Mouse (Mus musculus): ENCODE data around the gene Gm10382. TPM values are rescaled to one million over a fixed set of nuclear protein-coding genes. Genes with fewer than 3 reads are reported as not detected.
"Not testable (repeated sequence)": the region's sequence is repeated elsewhere in the genome, so short reads cannot be mapped to it uniquely, and the experiment has no call there.

The Gm10382 gene
- total and polyA plus RNA-seq, 3 experiments, result 0.65 to 0.96 TPM; not detected in 1

DNA sequence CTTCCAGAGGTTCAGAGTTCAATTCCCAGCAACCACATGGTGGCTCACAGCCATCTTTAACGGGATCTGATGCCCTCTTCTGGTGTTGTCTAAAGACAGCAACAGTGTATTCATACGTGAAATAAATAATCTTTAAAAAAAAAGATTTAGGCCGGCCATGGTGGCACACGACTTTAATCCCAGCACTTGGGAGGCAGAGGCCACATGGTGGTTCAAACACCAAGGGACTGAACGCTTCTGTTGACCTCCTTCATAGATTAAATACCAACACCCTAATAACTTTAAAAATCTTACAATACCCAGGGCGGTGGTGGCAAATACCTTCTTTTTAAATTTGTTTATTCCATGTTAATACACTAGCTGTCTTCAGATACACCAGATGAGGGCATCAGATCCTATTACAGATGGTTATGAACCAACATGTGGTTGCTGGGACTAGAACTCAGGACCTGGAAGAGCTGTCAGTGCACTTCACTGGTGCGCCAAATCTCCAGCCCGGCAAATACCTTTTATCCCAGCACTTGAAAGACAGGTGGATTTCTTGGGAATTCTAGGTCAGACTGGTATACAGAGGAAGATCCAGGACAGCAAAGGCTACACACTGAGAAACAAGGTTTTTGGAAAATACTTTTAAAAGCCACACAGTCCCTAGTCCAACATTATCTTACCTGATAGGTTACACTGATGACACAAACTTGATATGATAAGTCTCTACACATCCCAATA is 3.7 kb upstream of the Gm10382 start:
- peak; percentile 0; the same call in 1 of the 2 replicates for TF ChIP-seq MAFK (IDR thresholded peaks at IDR 0.05; ENCODE audit: borderline replicate concordance, low read depth, low read length)
- TF ChIP-seq CTCF (IDR thresholded peaks at IDR 0.05 in 2 of 3, conservative IDR thresholded peaks at IDR 0.05 in 1 of 3; ENCODE audit: control insufficient read depth in 1 of 3, insufficient read depth in 1 of 3, low read depth in 2 of 3, low read length in 3 of 3, poor library complexity in 1 of 3, severe bottlenecking in 1 of 3), result peak in 1 of 3 experiments; percentile 18; a peak in 1 of 6 replicates
- no peak for TF ChIP-seq CHD1 (IDR thresholded peaks at IDR 0.05; ENCODE audit: low read depth, low read length)
- TF ChIP-seq POLR2AphosphoS2 (IDR thresholded peaks at IDR 0.05; ENCODE audit: low read length), result peak; percentile 11; the same call in 1 of the 2 replicates

DNA sequence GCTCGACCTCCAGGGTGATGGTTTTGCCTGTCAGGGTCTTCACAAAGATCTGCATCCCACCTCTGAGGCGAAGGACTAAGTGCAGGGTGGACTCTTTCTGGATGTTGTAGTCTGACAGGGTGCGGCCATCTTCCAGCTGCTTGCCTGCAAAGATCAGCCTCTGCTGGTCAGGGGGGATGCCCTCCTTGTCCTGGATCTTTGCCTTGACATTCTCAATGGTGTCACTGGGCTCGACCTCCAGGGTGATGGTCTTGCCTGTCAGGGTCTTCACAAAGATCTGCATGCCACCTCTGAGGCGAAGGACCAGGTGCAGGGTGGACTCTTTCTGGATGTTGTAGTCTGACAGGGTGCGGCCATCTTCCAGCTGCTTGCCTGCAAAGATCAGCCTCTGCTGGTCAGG is 1.8 kb upstream of the Gm10382 start:
- H3K9me3 ChIP-seq (replicated peaks; ENCODE audit: insufficient read depth, low read length); H3K27ac ChIP-seq (ENCODE audit: control insufficient read depth, low read depth, low read length); H3K9ac ChIP-seq (ENCODE audit: control insufficient read depth, low read depth, low read length, poor library complexity, severe bottlenecking); H3K27me3 ChIP-seq (ENCODE audit: control insufficient read depth in 1 of 2, insufficient read depth in 2 of 2, low read length in 2 of 2); DNase-seq (ENCODE audit: low read depth, low spot score); H3K4me3 ChIP-seq (ENCODE audit: control insufficient read depth in 1 of 2, insufficient read depth in 1 of 2, low read depth in 2 of 2, low read length in 2 of 2): not testable (repeated sequence)
- peaks cover 12 to 22% of the 10 kb centered on the region in 2 experiments for H3K4me1 ChIP-seq (ENCODE audit: control insufficient read depth in 1 of 2, insufficient read depth in 2 of 2, low read length in 2 of 2)
- peaks cover 20% of the 10 kb centered on the region for H3K79me2 ChIP-seq (ENCODE audit: control insufficient read depth, insufficient read depth, low read length, poor library complexity)
- H3K36me3 ChIP-seq (ENCODE audit: control insufficient read depth in 1 of 2, insufficient read depth in 2 of 2, low read length in 2 of 2), result peaks cover 13 to 35% of the 10 kb centered on the region in 2 experiments

More for the DNA sequence above, 3.7 kb upstream of the Gm10382 start:
- H3K27me3 ChIP-seq (ENCODE audit: control insufficient read depth in 1 of 2, insufficient read depth in 2 of 2, low read length in 2 of 2), result no peaks in the 10 kb centered on the region
- H3K4me1 ChIP-seq (ENCODE audit: control insufficient read depth in 1 of 2, insufficient read depth in 2 of 2, low read length in 2 of 2), result peaks cover 5 to 6% of the 10 kb centered on the region in 2 experiments; a peak in 3 of 4 replicates
- H3K9ac ChIP-seq (ENCODE audit: control insufficient read depth, low read depth, low read length, poor library complexity, severe bottlenecking), result no peak overlapping the region
- peaks cover 20% of the 10 kb centered on the region for H3K79me2 ChIP-seq (ENCODE audit: control insufficient read depth, insufficient read depth, low read length, poor library complexity)
- H3K27ac ChIP-seq (ENCODE audit: control insufficient read depth, low read depth, low read length), result no peak overlapping the region
- DNase-seq (ENCODE audit: low read depth, low spot score), result peak; percentile 56
- no peak overlapping the region for H3K4me3 ChIP-seq (ENCODE audit: control insufficient read depth in 1 of 2, insufficient read depth in 1 of 2, low read depth in 2 of 2, low read length in 2 of 2)
- peaks cover 13 to 18% of the 10 kb centered on the region in 2 experiments for H3K36me3 ChIP-seq (ENCODE audit: control insufficient read depth in 1 of 2, insufficient read depth in 2 of 2, low read length in 2 of 2)
- H3K9me3 ChIP-seq (replicated peaks; ENCODE audit: insufficient read depth, low read length), result no peaks in the 10 kb centered on the region

DNA sequence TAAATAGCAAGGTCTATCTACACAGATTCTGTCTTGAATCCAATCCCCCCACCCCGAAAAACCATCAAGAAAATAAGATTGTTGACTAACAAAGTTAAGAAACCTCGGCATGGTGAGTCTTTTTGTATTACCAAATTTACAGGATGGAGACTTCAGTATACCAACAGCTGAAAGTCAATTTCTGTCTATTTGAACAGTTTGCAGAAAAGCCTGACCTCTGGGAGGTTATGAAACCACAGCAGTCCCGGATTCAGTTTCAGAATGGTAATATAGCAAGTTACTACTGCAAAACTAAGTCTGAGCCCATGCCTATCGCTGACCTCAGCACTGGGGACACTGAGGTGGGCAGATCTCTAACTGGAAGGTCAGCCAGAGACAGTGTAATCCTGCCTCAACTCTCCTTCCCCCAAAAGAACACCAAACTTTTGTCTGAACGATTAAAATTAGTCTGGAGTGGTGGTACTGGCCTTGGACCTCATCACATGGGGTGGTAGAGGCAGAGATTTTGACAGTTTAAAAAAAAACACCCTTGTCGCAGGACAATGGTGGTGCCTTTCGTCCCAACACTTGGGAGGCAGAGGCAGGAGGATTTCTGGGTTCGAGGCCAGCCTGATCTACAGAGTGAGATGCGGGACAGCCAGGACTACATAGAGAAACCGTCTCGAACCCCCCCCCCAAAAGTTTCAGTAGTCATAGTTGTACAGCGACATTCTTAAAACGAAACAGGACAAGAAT is 597 bp upstream of the Gm10382 start:
- peak overlapping the region; percentile 88 for H3K9ac ChIP-seq (ENCODE audit: control insufficient read depth, low read depth, low read length, poor library complexity, severe bottlenecking)
- TF ChIP-seq CHD1 (IDR thresholded peaks at IDR 0.05; ENCODE audit: low read depth, low read length), result peak; percentile 25; the same call in 1 of the 2 replicates
- peak; percentile 24; the same call in 1 of the 2 replicates for TF ChIP-seq POLR2AphosphoS5 (IDR thresholded peaks at IDR 0.05; ENCODE audit: borderline replicate concordance, low read depth, low read length)
- no peak for TF ChIP-seq MYC (IDR thresholded peaks at IDR 0.05; ENCODE audit: low read depth, low read length)
- no peak for TF ChIP-seq CHD2 (IDR thresholded peaks at IDR 0.05; ENCODE audit: low read length)
- TF ChIP-seq MAZ (IDR thresholded peaks at IDR 0.05; ENCODE audit: low read depth, low read length), result no peak
- no peak for TF ChIP-seq GABPA (IDR thresholded peaks at IDR 0.05; ENCODE audit: low read depth, low read length)
- no peak; the same call in 1 of the 2 replicates for TF ChIP-seq SIN3A (IDR thresholded peaks at IDR 0.05; ENCODE audit: low read length)
- no peak for TF ChIP-seq USF2 (IDR thresholded peaks at IDR 0.05; ENCODE audit: borderline replicate concordance in 1 of 2, insufficient read depth in 1 of 2, low read depth in 1 of 2, low read length in 2 of 2)
- no peak for TF ChIP-seq JUND (IDR thresholded peaks at IDR 0.05; ENCODE audit: low read depth, low read length)
- peaks cover 13 to 38% of the 10 kb centered on the region in 2 experiments for H3K36me3 ChIP-seq (ENCODE audit: control insufficient read depth in 1 of 2, insufficient read depth in 2 of 2, low read length in 2 of 2)
- H3K4me3 ChIP-seq (ENCODE audit: control insufficient read depth in 1 of 2, insufficient read depth in 1 of 2, low read depth in 2 of 2, low read length in 2 of 2), result peak overlapping the region; percentile 74 to 85
- no peaks in the 10 kb centered on the region for H3K27me3 ChIP-seq (ENCODE audit: control insufficient read depth in 1 of 2, insufficient read depth in 2 of 2, low read length in 2 of 2)
- peak; percentile 39 for DNase-seq (ENCODE audit: low read depth, low spot score)
- peaks cover 24% of the 10 kb centered on the region for H3K79me2 ChIP-seq (ENCODE audit: control insufficient read depth, insufficient read depth, low read length, poor library complexity)
- H3K27ac ChIP-seq (ENCODE audit: control insufficient read depth, low read depth, low read length), result peak overlapping the region; percentile 88; the same call in 1 of the 2 replicates
- peaks cover 12 to 27% of the 10 kb centered on the region in 2 experiments for H3K4me1 ChIP-seq (ENCODE audit: control insufficient read depth in 1 of 2, insufficient read depth in 2 of 2, low read length in 2 of 2)
- no peaks in the 10 kb centered on the region for H3K9me3 ChIP-seq (replicated peaks; ENCODE audit: insufficient read depth, low read length)

Data from MEL (cell line).